Mouse (Mus musculus) CH12.LX (cell line): ENCODE results near the gene BC030499. TPM values are rescaled to one million over a fixed set of nuclear protein-coding genes. Genes with fewer than 3 reads are reported as not detected.

Experiments
- DNase-seq: peaks from one replicate; pipeline ENCODE4 v3.0.0-alpha.2; 2013; ENCODE audit errors: extremely low read depth
- H3K27ac ChIP-seq: 2 replicates; pipeline ENCODE4 v1.5.1; 2012; ENCODE audit warnings: low read depth, mild to moderate bottlenecking, control low read depth, moderate library complexity; ENCODE audit not compliant: insufficient read depth
- H3K27me3 ChIP-seq: replicated peaks from 2 replicates; pipeline ENCODE3; 2012; ENCODE audit warnings: inconsistent platforms
- H3K36me3 ChIP-seq, 2 experiments: replicated peaks in 1 of 2; 2 replicates each; pipeline versions ENCODE3 to v1.6.1; 2012; ENCODE audit warnings: inconsistent platforms in 1 of 2, low read length in 1 of 2, mild to moderate bottlenecking in 1 of 2, mixed read lengths in 1 of 2, moderate library complexity in 1 of 2; ENCODE audit not compliant: control insufficient read depth in 1 of 2, insufficient read depth in 1 of 2
- H3K4me1 ChIP-seq, 2 experiments: 2 replicates each; pipeline ENCODE4 v1.6.1; 2012; ENCODE audit warnings: inconsistent platforms in 1 of 2, moderate library complexity in 1 of 2; ENCODE audit not compliant: insufficient read depth in 2 of 2, control insufficient read depth in 1 of 2
- H3K4me2 ChIP-seq: 2 replicates; pipeline ENCODE4 v1.6.1; 2012; ENCODE audit warnings: low read depth, mild to moderate bottlenecking, control low read depth; ENCODE audit not compliant: poor library complexity, insufficient read depth, severe bottlenecking
- H3K4me3 ChIP-seq, 3 experiments: fragments of 150-350 bp in 1 of 3; sonication (generic) in 1 of 3; replicated peaks in 1 of 3; 2 replicates each; pipeline versions ENCODE3 to v1.5.1; 2011 to 2012; ENCODE audit warnings: low read depth in 2 of 3, low read length in 2 of 3, mild to moderate bottlenecking in 2 of 3, moderate library complexity in 2 of 3, control low read depth in 1 of 3, improper control_type of control experiment in 1 of 3, inconsistent platforms in 1 of 3, mixed read lengths in 1 of 3; ENCODE audit not compliant: poor library complexity in 1 of 3
- H3K79me2 ChIP-seq: replicated peaks from 2 replicates; pipeline ENCODE4 v1.6.1; 2012; ENCODE audit warnings: mild to moderate bottlenecking, moderate library complexity; ENCODE audit not compliant: control insufficient read depth, poor library complexity, insufficient read depth, severe bottlenecking; ENCODE audit errors: extremely low read depth
- H3K9ac ChIP-seq: 2 replicates; pipeline ENCODE4 v1.6.1; 2012; ENCODE audit warnings: low read depth, mild to moderate bottlenecking, control low read depth, moderate library complexity; ENCODE audit not compliant: insufficient read depth
- H3K9me3 ChIP-seq: replicated peaks from 2 replicates; pipeline ENCODE3; 2012; ENCODE audit warnings: low read length, inconsistent platforms, mixed read lengths
- BHLHE40 ChIP-seq: IDR thresholded peaks from 2 replicates; pipeline ENCODE4 v1.6.1; 2011; ENCODE audit warnings: mild to moderate bottlenecking, low read depth, low read length, improper control_type of control experiment
- CHD1 ChIP-seq: IDR thresholded peaks from 2 replicates; pipeline ENCODE4 v1.6.1; 2012; ENCODE audit warnings: low read depth, low read length, improper control_type of control experiment, inconsistent platforms
- CHD2 ChIP-seq: IDR thresholded peaks from 2 replicates; pipeline ENCODE4 v1.6.1; 2011; ENCODE audit warnings: low read length, improper control_type of control experiment
- CTCF ChIP-seq, 2 experiments: IDR thresholded peaks in 1 of 2; conservative IDR thresholded peaks in 1 of 2; 2 replicates each; pipeline ENCODE4 v1.5.1; 2011 to 2012; ENCODE audit warnings: low read depth in 2 of 2, low read length in 2 of 2, improper control_type of control experiment in 1 of 2, inconsistent platforms in 1 of 2, mild to moderate bottlenecking in 1 of 2, moderate library complexity in 1 of 2
- E2F4 ChIP-seq: IDR thresholded peaks from 2 replicates; pipeline ENCODE4 v1.6.1; 2011; ENCODE audit warnings: low read depth, low read length, improper control_type of control experiment; ENCODE audit not compliant: insufficient replicate concordance
- ELF1 ChIP-seq: IDR thresholded peaks from 2 replicates; pipeline ENCODE4 v1.6.1; 2014; ENCODE audit warnings: low read depth, mild to moderate bottlenecking, inconsistent platforms, low read length, improper control_type of control experiment
- EP300 ChIP-seq: IDR thresholded peaks from 2 replicates; pipeline ENCODE4 v1.6.1; 2011; ENCODE audit warnings: low read length, improper control_type of control experiment
- HCFC1 ChIP-seq: IDR thresholded peaks from 2 replicates; pipeline ENCODE4 v1.6.1; 2012; ENCODE audit warnings: low read depth, mild to moderate bottlenecking, inconsistent platforms, low read length, improper control_type of control experiment
- IRF4 ChIP-seq: IDR thresholded peaks from 2 replicates; pipeline ENCODE4 v1.6.1; 2014; ENCODE audit warnings: low read depth, mild to moderate bottlenecking, inconsistent platforms, low read length, improper control_type of control experiment
- JUN ChIP-seq: IDR thresholded peaks from 2 replicates; pipeline ENCODE4 v1.6.1; 2011; ENCODE audit warnings: low read depth, mild to moderate bottlenecking, low read length, improper control_type of control experiment, moderate library complexity; ENCODE audit not compliant: insufficient read depth
- MAFK ChIP-seq: IDR thresholded peaks from 2 replicates; pipeline ENCODE4 v1.6.1; 2011; ENCODE audit warnings: low read length, improper control_type of control experiment; ENCODE audit not compliant: insufficient replicate concordance
- NRF1 ChIP-seq: IDR thresholded peaks from 2 replicates; pipeline ENCODE4 v1.6.1; 2014; ENCODE audit warnings: low read depth, mild to moderate bottlenecking, inconsistent platforms, low read length, improper control_type of control experiment, moderate library complexity
- POLR2AphosphoS2 ChIP-seq: IDR thresholded peaks from 2 replicates; pipeline ENCODE4 v1.6.1; 2011; ENCODE audit warnings: low read depth, low read length, improper control_type of control experiment
- RAD21 ChIP-seq: IDR thresholded peaks from 2 replicates; pipeline ENCODE4 v1.6.1; 2011; ENCODE audit warnings: low read depth, mild to moderate bottlenecking, low read length, improper control_type of control experiment, moderate library complexity
- SIN3A ChIP-seq: IDR thresholded peaks from 2 replicates; pipeline ENCODE4 v1.6.1; 2012; ENCODE audit warnings: low read length, improper control_type of control experiment, inconsistent platforms
- TBP ChIP-seq: conservative IDR thresholded peaks from 2 replicates; pipeline ENCODE4 v1.6.1; 2011; ENCODE audit warnings: low read depth, low read length, improper control_type of control experiment
- UBTF ChIP-seq: IDR thresholded peaks from 2 replicates; pipeline ENCODE4 v1.6.1; 2012; ENCODE audit warnings: low read depth, mild to moderate bottlenecking, inconsistent platforms, low read length, improper control_type of control experiment, moderate library complexity
- USF1 ChIP-seq: IDR thresholded peaks from 2 replicates; pipeline ENCODE4 v1.6.1; 2014; ENCODE audit warnings: low read depth, mild to moderate bottlenecking, inconsistent platforms, low read length, improper control_type of control experiment
- ZC3H11A ChIP-seq: IDR thresholded peaks from 2 replicates; pipeline ENCODE4 v1.6.1; 2012; ENCODE audit warnings: low read depth, mild to moderate bottlenecking, inconsistent platforms, low read length, improper control_type of control experiment
- ZMIZ1 ChIP-seq: IDR thresholded peaks from 2 replicates; pipeline ENCODE4 v1.6.1; 2012; ENCODE audit warnings: low read depth, mild to moderate bottlenecking, inconsistent platforms, low read length, improper control_type of control experiment
- ZNF384 ChIP-seq: IDR thresholded peaks from 2 replicates; pipeline ENCODE4 v1.6.1; 2012; ENCODE audit warnings: low read depth, low read length, improper control_type of control experiment, inconsistent platforms
- dilution Hi-C: fragments of 300-500 bp; cut with MboI; formaldehyde crosslinking; loops from 2 replicates; pipeline ENCODE4 v1.14.3; 2020; ENCODE audit warnings: low sequenced_read_pairs; ENCODE audit not compliant: extremely low pct_unique_long_range_greater_than_20kb, extremely low pct_ligation_motif_present
- in situ Hi-C: fragments of 300-500 bp; cut with MboI; formaldehyde crosslinking; loops from 3 replicates; pipeline ENCODE4 v1.14.3; 2019; ENCODE audit warnings: low sequenced_read_pairs, low pct_ligation_motif_present, low pct_unique_long_range_greater_than_20kb, mixed read lengths
- polyA plus RNA-seq: library from polyadenylated mRNA; unstranded; fragments of >175 nt; gene quantifications from 2 replicates; pipeline ENCODE4 v1.2.1, GENCODE M21; 2012; ENCODE audit warnings: low read depth; ENCODE audit not compliant: insufficient read length
- total RNA-seq, 2 experiments: library from RNA; depleted of rRNA; stranded (reverse); fragments of 300-350 nt in 1 of 2; fragments of >200 nt in 1 of 2; gene quantifications; 2 replicates each; pipeline ENCODE4 v1.2.3; 2012 to 2014

BC030499 gene
- total and polyA plus RNA-seq, 3 experiments = 0.81 to 1.3 (median 1.1) TPM

- no peaks in the 10 kb centered on the region for H3K27me3 ChIP-seq
- no peaks in the 10 kb centered on the region for H3K9me3 ChIP-seq
- H3K27ac ChIP-seq = no peak overlapping the region
- H3K4me1 ChIP-seq = peaks cover 4 to 33% of the 10 kb centered on the region in 2 experiments; a peak in 3 of 4 replicates
- H3K9ac ChIP-seq = no peak overlapping the region
- DNase-seq = peak; percentile 29
- no peak overlapping the region for H3K4me3 ChIP-seq
- dilution Hi-C loops (no loop called here), in situ Hi-C loops (no loop called here)
- H3K36me3 ChIP-seq = peaks cover 62 to 88% of the 10 kb centered on the region in 2 experiments
- no peak for TF ChIP-seq CHD2
- TF ChIP-seq, all 38 proteins: peak for 0
- Histone ChIP-seq H3K79me2 (peaks cover 8% of the 10 kb centered on the region), H3K4me2 (no peak overlapping the region)
Measured at GRCm38 (mm10) chr11:78310861-78311511, 20.3 kb downstream of the BC030499 start.

GRCm38 (mm10) chr11:78313662-78314061 is 23.0 kb downstream of the BC030499 start:
- no peaks in the 10 kb centered on the region for H3K79me2 ChIP-seq
- in situ Hi-C loops = no loop called here

GRCm38 (mm10) chr11:78318411-78318810 is 27.8 kb downstream of the BC030499 start:
- H3K9me3 ChIP-seq = no peaks in the 10 kb centered on the region
- TF ChIP-seq E2F4 (no peak), CHD1 (no peak), BHLHE40 (no peak), ZNF384 (no peak)
- dilution Hi-C loops (no loop called here), in situ Hi-C loops (loop anchor here (5.0 kb wide), 1 partner anchor 36 kb away; no protein-coding TSS in a partner anchor)
- no peak for DNase-seq
- H3K27me3 ChIP-seq = no peaks in the 10 kb centered on the region
- H3K4me3 ChIP-seq = no peak overlapping the region
- no peak overlapping the region for H3K4me2 ChIP-seq
- no peak overlapping the region for H3K27ac ChIP-seq
- peaks cover 76 to 90% of the 10 kb centered on the region in 2 experiments for H3K36me3 ChIP-seq
- H3K79me2 ChIP-seq = no peaks in the 10 kb centered on the region
- peaks cover 5 to 15% of the 10 kb centered on the region in 2 experiments for H3K4me1 ChIP-seq
- no peak overlapping the region for H3K9ac ChIP-seq

More at GRCm38 (mm10) chr11:78313662-78314061, 23.0 kb downstream of the BC030499 start:
- no peak overlapping the region for H3K9ac ChIP-seq
- peaks cover 69 to 90% of the 10 kb centered on the region in 2 experiments for H3K36me3 ChIP-seq
- TF ChIP-seq CTCF (conservative IDR thresholded peaks at IDR 0.05 in 1 of 2, IDR thresholded peaks at IDR 0.05 in 1 of 2; ENCODE audit: low read depth in 2 of 2, low read length in 2 of 2) = no peak
- no peak for TF ChIP-seq NRF1
- TF ChIP-seq POLR2AphosphoS2 = no peak
- TF ChIP-seq UBTF = no peak
- TF ChIP-seq TBP = no peak
- no peak for TF ChIP-seq MAFK
- TF ChIP-seq JUN = no peak
- no peak for TF ChIP-seq EP300
- no peak for TF ChIP-seq ZC3H11A
- TF ChIP-seq HCFC1 = no peak
- no peak for TF ChIP-seq ZMIZ1
- TF ChIP-seq RAD21 = no peak
- no peak for TF ChIP-seq IRF4
- TF ChIP-seq ELF1 = no peak
- TF ChIP-seq SIN3A = no peak
- TF ChIP-seq USF1 = no peak
- no peak for DNase-seq
- no peak overlapping the region for H3K27ac ChIP-seq
- no peaks in the 10 kb centered on the region for H3K9me3 ChIP-seq
- peaks cover 2 to 16% of the 10 kb centered on the region in 2 experiments; a peak in 2 of 4 replicates for H3K4me1 ChIP-seq
- H3K4me3 ChIP-seq = no peak overlapping the region
- H3K27me3 ChIP-seq = no peaks in the 10 kb centered on the region
- dilution Hi-C loops = no loop called here
- no peak overlapping the region for H3K4me2 ChIP-seq
